Mouse (Mus musculus): ENCODE data around the gene Zdhhc6. TPM values are rescaled to one million over a fixed set of nuclear protein-coding genes. Genes with fewer than 3 reads are reported as not detected.

Gene Zdhhc6
- polyA plus RNA-seq, 1 experiment from 2014 or later: 64.7 TPM

DNA sequence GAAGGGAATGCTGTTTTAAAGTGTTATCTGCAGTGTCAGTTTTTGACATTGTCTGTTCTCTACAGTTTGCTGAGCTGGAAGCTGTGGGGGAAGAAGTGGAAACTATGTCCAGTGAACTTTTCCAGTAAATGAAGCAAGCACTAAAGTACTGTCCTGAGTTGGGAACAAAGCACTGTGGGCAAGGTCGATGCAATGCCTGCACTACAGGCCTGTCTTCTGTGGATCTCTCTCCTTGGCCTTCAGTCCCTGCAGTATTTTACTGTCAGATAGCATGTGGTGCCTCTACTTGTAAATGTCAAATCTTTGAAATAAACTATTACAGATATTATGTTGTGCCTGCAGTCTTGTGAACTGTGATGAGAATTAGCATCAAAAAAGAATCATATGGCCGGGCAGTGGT lies 19.5 kb downstream of the Zdhhc6 start:
- no peaks in the 10 kb centered on the region for H3K4me1 ChIP-seq (ENCODE audit: control insufficient read depth, insufficient read depth, low read length)
- no peak overlapping the region for H3K4me2 ChIP-seq (ENCODE audit: low read length)
- WGBS: 80% methylated on average over 2 of the region's 2 CpGs
- no peak for ATAC-seq
- no peaks in the 10 kb centered on the region for H3K27me3 ChIP-seq (ENCODE audit: control insufficient read depth, insufficient read depth, low read depth, low read length)
- H3K9me3 ChIP-seq (replicated peaks; ENCODE audit: control insufficient read depth, low read length, poor library complexity, severe bottlenecking): no peaks in the 10 kb centered on the region
- no peak overlapping the region for H3K9ac ChIP-seq (ENCODE audit: low read depth, low read length)
- no peak overlapping the region for H3K27ac ChIP-seq (ENCODE audit: low read length)
- no peak overlapping the region for H3K4me3 ChIP-seq (ENCODE audit: low read depth, low read length)
- H3K36me3 ChIP-seq (ENCODE audit: control insufficient read depth, insufficient read depth, low read length): peaks cover 14% of the 10 kb centered on the region

DNA sequence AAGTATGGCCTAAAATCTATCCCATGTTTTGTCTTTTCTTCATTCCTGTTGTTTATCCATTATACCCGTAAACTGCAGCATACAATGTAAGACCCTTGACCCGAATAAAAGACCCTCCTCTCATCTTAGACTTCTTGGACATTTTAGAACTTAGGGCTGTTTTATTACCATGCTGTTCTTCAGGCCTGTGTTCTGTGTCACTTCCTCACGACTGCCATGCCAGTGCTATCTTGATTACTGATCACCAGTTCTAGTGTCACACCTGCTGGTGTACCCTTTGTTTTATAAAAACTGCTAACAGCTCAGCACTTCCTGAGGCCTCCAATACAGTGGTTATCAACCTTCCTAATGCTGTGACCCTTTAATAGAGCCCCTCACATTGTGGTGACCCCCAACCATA lies 20.3 kb downstream of the Zdhhc6 start:
- H3K9me3 ChIP-seq (replicated peaks; ENCODE audit: control insufficient read depth, low read length, poor library complexity, severe bottlenecking): no peaks in the 10 kb centered on the region
- H3K4me1 ChIP-seq (ENCODE audit: control insufficient read depth, insufficient read depth, low read length): no peaks in the 10 kb centered on the region
- no peak overlapping the region for H3K27ac ChIP-seq (ENCODE audit: low read length)
- H3K9ac ChIP-seq (ENCODE audit: low read depth, low read length): no peak overlapping the region
- H3K27me3 ChIP-seq (ENCODE audit: control insufficient read depth, insufficient read depth, low read depth, low read length): no peaks in the 10 kb centered on the region
- no peak for ATAC-seq
- WGBS: 91% methylated on average over 3 of the region's 3 CpGs
- peaks cover 9% of the 10 kb centered on the region for H3K36me3 ChIP-seq (ENCODE audit: control insufficient read depth, insufficient read depth, low read length)
- no peak overlapping the region for H3K4me2 ChIP-seq (ENCODE audit: low read length)
- H3K4me3 ChIP-seq (ENCODE audit: low read depth, low read length): no peak overlapping the region

DNA sequence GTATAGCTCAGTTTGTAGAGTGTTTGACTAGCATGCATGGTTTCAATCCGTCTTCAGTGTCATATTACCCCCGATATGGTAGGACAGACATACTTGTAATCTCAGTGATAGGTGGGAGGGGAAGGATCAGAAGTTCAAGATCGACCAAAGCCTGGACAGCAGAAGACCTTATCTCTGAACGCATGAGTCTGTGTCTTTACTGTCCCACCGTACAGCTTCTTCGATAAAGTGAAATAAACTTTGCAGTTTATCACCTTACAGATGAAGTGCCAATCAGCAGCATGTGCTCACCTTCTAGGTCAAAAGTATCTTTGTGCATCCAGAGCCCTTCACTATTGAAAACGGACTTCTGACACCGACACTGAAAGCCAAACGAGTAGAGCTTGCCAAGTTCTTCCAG lies 20.8 kb downstream of the Zdhhc6 start:
- Histone ChIP-seq H3K36me3 (ENCODE audit: control insufficient read depth, insufficient read depth, low read length) (peaks cover 7% of the 10 kb centered on the region), H3K4me2 (ENCODE audit: low read length) (no peak overlapping the region)
- 92% methylated on average over 9 of the region's 9 CpGs for WGBS

DNA sequence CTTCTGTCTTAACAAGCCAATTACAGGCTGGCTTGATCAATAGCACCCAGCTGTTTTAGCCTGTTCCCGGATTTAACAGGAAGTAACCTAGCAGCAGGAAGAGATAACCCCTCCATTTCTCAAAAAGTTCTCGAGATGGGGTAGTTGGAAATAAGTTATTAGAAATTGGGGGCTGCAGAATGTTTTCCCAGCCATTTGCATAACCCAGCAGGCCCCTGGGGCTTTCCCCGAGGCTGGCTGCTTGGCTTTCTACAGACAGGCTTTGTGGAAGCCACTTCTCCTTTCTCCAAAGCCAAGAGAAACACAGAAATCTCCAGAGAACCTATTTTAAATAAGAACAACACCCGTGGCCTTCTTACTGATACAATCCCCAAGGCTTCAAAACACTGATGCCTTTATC lies 22.7 kb downstream of the Zdhhc6 start:
- WGBS: 22% methylated on average over 4 of the region's 4 CpGs

More for the DNA sequence above, 20.8 kb downstream of the Zdhhc6 start:
- Histone ChIP-seq H3K27me3 (ENCODE audit: control insufficient read depth, insufficient read depth, low read depth, low read length) (no peaks in the 10 kb centered on the region), H3K4me1 (ENCODE audit: control insufficient read depth, insufficient read depth, low read length) (no peaks in the 10 kb centered on the region), H3K9me3 (replicated peaks; ENCODE audit: control insufficient read depth, low read length, poor library complexity, severe bottlenecking) (no peaks in the 10 kb centered on the region), H3K27ac (ENCODE audit: low read length) (no peak overlapping the region), H3K4me3 (ENCODE audit: low read depth, low read length) (no peak overlapping the region), H3K9ac (ENCODE audit: low read depth, low read length) (no peak overlapping the region)
- ATAC-seq: no peak

DNA sequence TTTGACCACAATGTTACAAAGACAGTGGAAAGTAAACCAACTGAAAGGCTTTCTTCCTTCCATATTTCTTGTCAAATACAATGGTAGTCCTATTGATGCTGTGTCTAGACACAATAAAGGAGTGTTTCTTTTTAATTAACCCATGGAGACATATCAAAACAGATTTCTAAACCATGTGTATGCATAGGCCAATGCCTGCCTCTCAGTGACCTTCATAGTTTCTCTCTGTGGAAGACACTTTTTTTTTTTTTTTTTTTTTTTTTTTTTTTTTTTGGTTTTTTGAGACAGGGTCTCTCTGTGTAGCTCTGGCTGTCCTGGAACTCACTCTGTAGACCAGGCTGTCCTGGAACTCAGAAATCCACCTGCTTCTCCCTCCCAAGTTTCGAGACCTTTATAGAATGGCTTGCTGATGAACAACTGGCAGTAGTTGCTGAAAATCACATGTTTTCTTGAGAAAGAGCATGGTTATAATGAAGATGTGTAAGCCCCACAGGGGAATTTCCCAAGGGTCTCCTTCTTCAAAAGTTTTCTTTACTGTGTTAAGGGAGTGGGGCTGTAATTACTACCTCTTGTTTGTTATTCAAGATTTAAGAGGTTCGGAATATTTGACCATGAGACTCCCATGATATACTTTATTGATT lies 23.5 kb downstream of the Zdhhc6 start:
- no peak for ATAC-seq
- no peaks in the 10 kb centered on the region for H3K4me1 ChIP-seq (ENCODE audit: control insufficient read depth, insufficient read depth, low read length)
- H3K4me3 ChIP-seq (ENCODE audit: low read depth, low read length): no peak overlapping the region
- no peak overlapping the region for H3K27ac ChIP-seq (ENCODE audit: low read length)
- H3K9ac ChIP-seq (ENCODE audit: low read depth, low read length): no peak overlapping the region
- no peaks in the 10 kb centered on the region for H3K27me3 ChIP-seq (ENCODE audit: control insufficient read depth, insufficient read depth, low read depth, low read length)
- H3K4me2 ChIP-seq (ENCODE audit: low read length): no peak overlapping the region
- 83% methylated on average over 2 of the region's 2 CpGs for WGBS
- peaks cover 5% of the 10 kb centered on the region; the same call in 1 of the 2 replicates for H3K36me3 ChIP-seq (ENCODE audit: control insufficient read depth, insufficient read depth, low read length)
- no peaks in the 10 kb centered on the region for H3K9me3 ChIP-seq (replicated peaks; ENCODE audit: control insufficient read depth, low read length, poor library complexity, severe bottlenecking)

More for the DNA sequence above, 22.7 kb downstream of the Zdhhc6 start:
- H3K4me3 ChIP-seq (ENCODE audit: low read depth, low read length): no peak overlapping the region
- no peak for ATAC-seq
- H3K4me2 ChIP-seq (ENCODE audit: low read length): no peak overlapping the region
- H3K27ac ChIP-seq (ENCODE audit: low read length): no peak overlapping the region
- no peak overlapping the region for H3K9ac ChIP-seq (ENCODE audit: low read depth, low read length)
- H3K9me3 ChIP-seq (replicated peaks; ENCODE audit: control insufficient read depth, low read length, poor library complexity, severe bottlenecking): no peaks in the 10 kb centered on the region
- no peaks in the 10 kb centered on the region for H3K4me1 ChIP-seq (ENCODE audit: control insufficient read depth, insufficient read depth, low read length)
- peaks cover 7% of the 10 kb centered on the region for H3K36me3 ChIP-seq (ENCODE audit: control insufficient read depth, insufficient read depth, low read length)
- no peaks in the 10 kb centered on the region for H3K27me3 ChIP-seq (ENCODE audit: control insufficient read depth, insufficient read depth, low read depth, low read length)

DNA sequence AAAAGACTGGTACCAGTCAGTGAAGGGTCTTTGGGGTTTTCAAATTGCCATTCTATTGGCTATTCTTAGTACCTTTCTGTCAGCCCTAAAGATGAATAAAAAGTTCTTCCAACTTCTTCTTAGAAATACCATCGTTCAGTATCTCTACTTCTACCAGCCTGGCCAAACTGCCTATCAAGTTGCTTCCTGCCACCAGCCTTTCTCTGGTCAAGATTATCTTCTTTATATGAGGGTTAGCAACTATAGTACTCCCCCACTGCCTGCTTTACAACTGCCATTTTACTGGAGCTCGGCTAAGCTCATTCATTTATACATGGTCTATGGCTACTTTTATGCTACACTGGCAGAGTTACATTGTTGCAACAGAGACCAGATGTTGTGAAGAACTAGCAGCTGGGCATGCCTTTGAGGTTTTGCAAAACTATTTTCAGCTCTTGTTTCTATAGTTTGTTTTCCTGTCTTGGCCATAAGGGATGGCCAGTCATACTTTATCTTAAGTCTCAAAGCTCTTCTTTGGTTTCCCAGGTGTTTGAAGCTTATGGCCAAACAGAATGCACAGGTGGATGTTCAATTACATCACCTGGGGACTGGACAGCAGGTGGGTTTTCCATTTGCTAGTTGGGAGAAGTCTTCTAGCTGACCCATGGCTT lies 25.1 kb downstream of the Zdhhc6 start:
- no peak overlapping the region for H3K27ac ChIP-seq (ENCODE audit: low read length)
- no peak overlapping the region for H3K4me2 ChIP-seq (ENCODE audit: low read length)
- no peak overlapping the region for H3K9ac ChIP-seq (ENCODE audit: low read depth, low read length)
- H3K9me3 ChIP-seq (replicated peaks; ENCODE audit: control insufficient read depth, low read length, poor library complexity, severe bottlenecking): no peaks in the 10 kb centered on the region
- H3K4me3 ChIP-seq (ENCODE audit: low read depth, low read length): no peak overlapping the region
- no peaks in the 10 kb centered on the region for H3K27me3 ChIP-seq (ENCODE audit: control insufficient read depth, insufficient read depth, low read depth, low read length)
- 90% methylated on average over 2 of the region's 2 CpGs for WGBS
- H3K36me3 ChIP-seq (ENCODE audit: control insufficient read depth, insufficient read depth, low read length): peaks cover 5% of the 10 kb centered on the region; the same call in 1 of the 2 replicates
- no peaks in the 10 kb centered on the region for H3K4me1 ChIP-seq (ENCODE audit: control insufficient read depth, insufficient read depth, low read length)
- no peak for ATAC-seq

DNA sequence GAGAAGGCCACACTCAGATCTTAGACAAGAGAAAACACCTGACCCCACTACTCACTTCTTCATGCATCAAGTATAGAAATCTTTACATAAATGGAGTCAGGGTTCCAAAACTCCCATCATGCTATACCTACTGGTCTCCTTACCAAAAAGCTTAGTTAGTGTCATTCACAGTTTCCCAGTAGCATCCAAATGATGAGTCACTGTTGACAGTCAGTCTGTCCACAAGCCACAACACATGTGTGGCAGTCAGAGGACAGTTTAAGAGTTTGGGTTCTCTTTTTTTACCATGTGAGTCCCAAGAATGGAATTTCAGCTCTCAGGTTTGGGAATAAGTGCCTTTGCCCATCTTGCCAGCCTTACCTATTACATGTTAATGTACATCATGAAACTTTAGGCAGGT lies 26.9 kb downstream of the Zdhhc6 start:
- peaks cover 5% of the 10 kb centered on the region; the same call in 1 of the 2 replicates for H3K36me3 ChIP-seq (ENCODE audit: control insufficient read depth, insufficient read depth, low read length)
- no peak for ATAC-seq
- H3K27me3 ChIP-seq (ENCODE audit: control insufficient read depth, insufficient read depth, low read depth, low read length): no peaks in the 10 kb centered on the region
- H3K9me3 ChIP-seq (replicated peaks; ENCODE audit: control insufficient read depth, low read length, poor library complexity, severe bottlenecking): no peaks in the 10 kb centered on the region
- H3K9ac ChIP-seq (ENCODE audit: low read depth, low read length): no peak overlapping the region
- H3K4me3 ChIP-seq (ENCODE audit: low read depth, low read length): no peak overlapping the region
- no peaks in the 10 kb centered on the region for H3K4me1 ChIP-seq (ENCODE audit: control insufficient read depth, insufficient read depth, low read length)
- no peak overlapping the region for H3K4me2 ChIP-seq (ENCODE audit: low read length)
- H3K27ac ChIP-seq (ENCODE audit: low read length): no peak overlapping the region

DNA sequence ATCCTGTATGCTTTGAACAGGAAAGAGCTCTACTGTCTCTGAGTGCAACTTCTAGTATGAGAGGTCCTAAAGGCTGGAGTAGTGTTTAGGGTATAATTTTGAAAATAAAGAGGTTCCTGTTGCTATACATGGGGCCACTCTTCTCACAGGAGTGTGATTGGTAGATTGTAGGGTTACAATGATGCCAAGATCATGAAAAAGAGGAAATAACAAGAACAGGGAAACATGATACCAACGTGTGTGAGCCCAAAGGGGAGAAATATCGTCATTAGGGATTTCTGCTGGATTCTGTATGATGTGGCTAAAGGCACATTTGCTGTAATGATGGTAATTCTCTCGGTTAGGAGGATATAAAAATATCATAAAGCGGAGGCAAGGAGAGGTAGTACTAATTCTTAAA lies 29.8 kb downstream of the Zdhhc6 start:
- Histone ChIP-seq H3K27me3 (ENCODE audit: control insufficient read depth, insufficient read depth, low read depth, low read length) (no peaks in the 10 kb centered on the region), H3K4me1 (ENCODE audit: control insufficient read depth, insufficient read depth, low read length) (no peaks in the 10 kb centered on the region), H3K36me3 (ENCODE audit: control insufficient read depth, insufficient read depth, low read length) (peaks cover 5% of the 10 kb centered on the region; the same call in 1 of the 2 replicates), H3K27ac (ENCODE audit: low read length) (no peak overlapping the region), H3K9ac (ENCODE audit: low read depth, low read length) (no peak overlapping the region), H3K9me3 (replicated peaks; ENCODE audit: control insufficient read depth, low read length, poor library complexity, severe bottlenecking) (no peaks in the 10 kb centered on the region), H3K4me2 (ENCODE audit: low read length) (no peak overlapping the region), H3K4me3 (ENCODE audit: low read depth, low read length) (no peak overlapping the region)
- no peak for ATAC-seq
- 88% methylated on average over 4 of the region's 4 CpGs for WGBS

DNA sequence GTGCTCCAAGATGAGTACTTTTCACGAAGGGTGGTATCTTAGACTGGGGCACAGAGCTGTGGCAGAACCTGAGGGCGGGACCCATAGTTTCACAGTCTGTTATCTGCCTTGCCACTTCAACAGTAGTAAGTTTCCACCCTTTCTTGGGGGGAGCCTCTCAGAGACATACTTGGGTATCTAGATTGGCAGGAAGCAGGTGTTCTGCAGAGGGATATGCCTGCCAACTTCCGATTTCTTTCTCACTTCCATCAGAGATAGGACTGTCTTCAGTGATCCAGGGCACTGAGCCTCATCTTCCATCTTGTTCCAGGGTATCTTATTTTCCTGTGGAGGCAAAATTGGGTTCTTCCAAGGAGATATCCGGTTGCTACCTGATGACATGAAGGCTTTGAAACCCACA lies 31.7 kb downstream of the Zdhhc6 start:
- no peak overlapping the region for H3K27ac ChIP-seq (ENCODE audit: low read length)
- no peak overlapping the region for H3K4me3 ChIP-seq (ENCODE audit: low read depth, low read length)
- no peaks in the 10 kb centered on the region for H3K27me3 ChIP-seq (ENCODE audit: control insufficient read depth, insufficient read depth, low read depth, low read length)
- H3K36me3 ChIP-seq (ENCODE audit: control insufficient read depth, insufficient read depth, low read length): peaks cover 5% of the 10 kb centered on the region; the same call in 1 of the 2 replicates
- no peak for ATAC-seq
- no peaks in the 10 kb centered on the region for H3K9me3 ChIP-seq (replicated peaks; ENCODE audit: control insufficient read depth, low read length, poor library complexity, severe bottlenecking)
- H3K4me1 ChIP-seq (ENCODE audit: control insufficient read depth, insufficient read depth, low read length): no peaks in the 10 kb centered on the region
- WGBS: 94% methylated on average over 4 of the region's 4 CpGs
- H3K4me2 ChIP-seq (ENCODE audit: low read length): no peak overlapping the region
- H3K9ac ChIP-seq (ENCODE audit: low read depth, low read length): no peak overlapping the region

Measured in midbrain, embryonic 16.5 days (tissue).